Mouse (Mus musculus) cerebellum, adult 18-20 months (tissue): ENCODE results near the gene Vmn1r67.

Experiments
- DNase-seq, 2 experiments: peaks; one replicate each; pipeline ENCODE4 v3.0.0; 2021

Gene Vmn1r67

DNA sequence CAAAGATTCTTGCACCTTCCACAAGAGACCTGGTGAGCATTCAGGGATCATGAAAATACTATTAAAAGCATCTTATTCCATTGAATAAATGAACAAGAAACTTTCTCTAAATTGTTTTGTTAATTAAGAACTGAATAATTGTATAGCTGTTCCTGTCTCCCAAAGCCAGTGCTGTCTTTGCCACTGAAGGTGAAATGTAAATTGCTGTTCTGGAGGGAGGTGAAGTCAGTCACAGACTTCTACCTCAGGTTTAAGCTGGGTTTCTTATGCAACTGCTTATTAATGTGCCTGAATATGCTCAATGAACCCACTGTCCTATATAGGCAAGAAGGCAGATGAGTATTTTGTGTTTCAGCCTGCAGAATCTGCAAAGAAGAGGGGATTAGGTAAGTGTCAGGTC, at the start of gene Vmn1r67:
Gene Vmn1r67, plus strand, starts transcription at position 301 of the 400 bp plus-strand sequence.
- DNase-seq: no peak

DNA sequence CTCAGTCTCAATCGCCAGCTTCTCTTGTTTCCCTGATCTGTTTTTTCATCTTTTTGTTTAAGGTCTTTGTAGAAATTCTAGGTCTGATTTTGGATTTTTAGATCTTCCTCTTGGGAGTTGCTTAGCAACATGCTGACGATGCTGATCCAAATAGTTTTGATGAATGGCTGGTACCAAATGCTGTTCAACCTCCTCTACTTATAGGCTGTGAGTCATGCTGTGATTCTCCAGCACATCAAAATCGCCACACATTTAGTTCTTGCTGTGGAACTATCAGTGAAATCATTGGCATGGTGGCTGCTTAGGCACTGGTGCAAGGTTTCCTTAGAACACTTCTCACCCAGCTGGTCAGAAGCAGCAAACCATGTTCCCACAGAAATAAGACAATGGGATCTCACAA, 15.0 kb downstream of the Vmn1r67 start:
- DNase-seq: no peak

DNA sequence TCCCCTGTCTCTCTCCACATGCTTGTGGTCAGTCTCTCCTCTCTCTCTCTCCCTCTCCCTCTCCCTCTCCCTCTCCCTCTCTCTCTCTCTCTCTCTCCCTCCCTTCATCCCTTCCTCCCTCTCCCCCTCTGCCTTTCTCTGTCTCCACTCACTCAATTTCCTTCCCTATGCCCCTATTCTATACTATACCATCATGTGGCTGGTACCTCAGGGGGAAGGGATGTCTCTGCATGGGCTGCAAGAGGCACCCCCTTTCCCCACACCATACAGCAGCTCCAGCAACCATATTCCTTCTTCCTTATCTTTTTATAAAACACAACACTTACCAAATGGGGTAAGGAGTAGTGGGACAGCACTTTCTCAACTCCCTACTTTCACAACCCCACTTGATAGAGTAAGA, 36.7 kb downstream of the Vmn1r67 start:
- no peak for DNase-seq

DNA sequence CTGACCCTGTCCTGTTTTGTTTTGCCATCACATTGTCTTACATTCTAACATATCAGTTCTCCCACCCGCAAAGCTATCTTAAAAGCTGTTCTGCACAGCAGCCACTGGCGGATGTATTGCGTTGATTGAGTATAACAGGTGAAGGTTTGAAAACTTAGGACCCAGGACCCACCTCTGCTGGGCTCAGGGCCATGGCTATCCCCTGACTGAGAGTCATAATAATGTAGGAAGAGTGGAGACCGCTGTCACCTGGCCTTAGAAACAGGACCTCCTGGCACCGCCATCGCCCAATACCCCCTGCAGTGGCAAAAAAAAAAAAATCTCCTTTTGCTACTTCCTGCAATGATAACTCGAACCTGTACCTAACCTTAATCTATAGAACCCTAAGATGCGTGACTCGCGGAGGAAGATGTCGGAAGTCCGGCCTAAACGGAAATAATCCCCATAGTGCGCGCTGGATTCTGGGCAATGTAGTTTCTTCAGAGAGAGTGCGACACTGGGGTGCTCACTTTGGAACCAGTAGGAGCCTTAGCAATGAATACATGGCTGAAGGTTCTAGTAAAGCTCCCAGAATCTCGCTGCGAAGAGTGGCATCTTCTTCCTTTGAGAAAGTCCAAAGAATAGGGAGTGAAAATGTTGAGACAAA, 37.6 kb downstream of the Vmn1r67 start:
- peak; percentile 51 to 77 for DNase-seq

DNA sequence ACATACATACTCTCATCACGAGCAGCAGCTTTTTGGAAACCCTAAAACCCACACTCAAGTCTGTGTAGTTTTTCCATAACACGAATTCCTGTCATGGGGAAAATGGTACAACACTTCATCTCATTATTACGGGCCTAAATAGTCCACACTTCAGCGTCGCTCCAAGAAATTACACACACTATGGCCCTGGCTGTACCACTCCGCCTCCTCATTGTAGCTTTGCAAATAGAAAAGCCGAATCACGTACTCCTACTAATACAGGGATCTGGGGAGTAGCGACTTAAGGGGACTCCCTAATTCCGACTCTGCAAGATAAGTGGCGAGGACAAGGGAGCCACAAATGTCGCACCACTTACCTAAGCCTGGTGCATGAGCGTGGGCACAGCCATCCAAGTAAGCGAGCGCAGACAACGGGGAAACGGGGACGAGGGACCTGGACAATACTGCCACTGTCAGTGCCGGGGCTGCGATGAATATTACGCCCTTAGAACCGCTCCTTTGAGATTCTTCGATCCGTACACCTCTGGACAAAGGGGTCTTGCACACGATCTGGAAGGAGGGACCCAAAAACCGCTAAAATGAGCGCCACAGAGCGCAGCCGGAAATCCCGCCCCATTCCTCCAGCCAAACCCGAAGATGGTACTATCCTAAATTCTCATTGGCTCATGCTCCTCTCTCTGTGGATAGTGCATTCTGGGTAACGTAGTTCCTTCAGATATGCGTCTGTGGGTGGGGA, 51.8 kb downstream of the Vmn1r67 start, which contains the start of gene Zik1:
Gene Zik1, minus strand, starts transcription at position 609 of the 736 bp plus-strand sequence.
- peak; percentile 78 to 81 for DNase-seq

DNA sequence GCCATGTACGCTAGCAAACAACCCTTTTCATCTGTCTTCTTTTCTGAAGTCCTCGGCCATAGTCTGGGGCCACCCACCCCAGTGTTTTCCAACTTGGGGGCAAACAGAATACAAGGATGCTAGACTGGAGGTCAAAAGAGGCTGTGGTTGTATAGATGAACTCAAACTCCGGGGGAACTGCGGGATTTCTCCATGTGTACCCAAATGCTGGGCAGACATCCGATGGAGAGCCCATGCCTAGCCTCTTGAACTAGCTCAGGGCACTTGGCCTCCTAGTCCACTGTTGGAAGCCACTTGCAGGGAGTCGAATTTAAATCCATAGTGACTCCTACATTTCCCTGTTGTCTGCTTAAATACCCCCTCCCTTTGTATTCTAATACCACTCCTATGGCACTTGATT, 52.4 kb downstream of the Vmn1r67 start:
- no peak for DNase-seq
